Mouse (Mus musculus) ovary, adult 18-20 months (tissue): Measurements from ENCODE around the gene Lrrfip1.
A peak's percentile ranks its signal among the peaks of the same experiment; 100 is the strongest.

Experiments used
- DNase-seq: peaks from one replicate; pipeline ENCODE4 v3.0.0; 2022; ENCODE audit warnings: low spot score, mixed read lengths

Gene Lrrfip1

GRCm38 (mm10) chr1:91085686-91086085, 87.1 kb downstream of the Lrrfip1 start:
- no peak for DNase-seq

GRCm38 (mm10) chr1:91086325-91086724, 87.8 kb downstream of the Lrrfip1 start:
- DNase-seq = no peak

- no peak for DNase-seq
Measured at GRCm38 (mm10) chr1:91086748-91087147, 88.2 kb downstream of the Lrrfip1 start.

- DNase-seq = no peak
Measured at GRCm38 (mm10) chr1:91088027-91088426, 89.5 kb downstream of the Lrrfip1 start.

GRCm38 (mm10) chr1:91088941-91089340, 90.4 kb downstream of the Lrrfip1 start:
- DNase-seq = no peak

- no peak for DNase-seq
Measured at GRCm38 (mm10) chr1:91090456-91090855, 91.9 kb downstream of the Lrrfip1 start.

- DNase-seq = no peak
Measured at GRCm38 (mm10) chr1:91092451-91092850, 93.9 kb downstream of the Lrrfip1 start.

- DNase-seq = no peak
Measured at GRCm38 (mm10) chr1:91093296-91093695, 94.8 kb downstream of the Lrrfip1 start.

GRCm38 (mm10) chr1:91094001-91094400, 95.5 kb downstream of the Lrrfip1 start:
- DNase-seq = peak; percentile 25

GRCm38 (mm10) chr1:91095258-91095657, 96.7 kb downstream of the Lrrfip1 start:
- DNase-seq = no peak

- DNase-seq = no peak
Measured at GRCm38 (mm10) chr1:91095853-91096252, 97.3 kb downstream of the Lrrfip1 start.

- no peak for DNase-seq
Measured at GRCm38 (mm10) chr1:91096490-91096889, 98.0 kb downstream of the Lrrfip1 start.

- no peak for DNase-seq
Measured at GRCm38 (mm10) chr1:91097283-91097834, 98.8 kb downstream of the Lrrfip1 start.

- peak; percentile 9 for DNase-seq
Measured at GRCm38 (mm10) chr1:91098887-91099286, 100.3 kb downstream of the Lrrfip1 start.

GRCm38 (mm10) chr1:91101709-91102440, 103.3 kb downstream of the Lrrfip1 start:
- DNase-seq = no peak

- DNase-seq = no peak
Measured at GRCm38 (mm10) chr1:91103366-91103983, 104.9 kb downstream of the Lrrfip1 start.

- DNase-seq = no peak
Measured at GRCm38 (mm10) chr1:91107548-91107947, 109.0 kb downstream of the Lrrfip1 start.

GRCm38 (mm10) chr1:91109302-91109701, 110.8 kb downstream of the Lrrfip1 start:
- no peak for DNase-seq

- no peak for DNase-seq
Measured at GRCm38 (mm10) chr1:91112171-91112570, 113.6 kb downstream of the Lrrfip1 start.

- DNase-seq = no peak
Measured at GRCm38 (mm10) chr1:91112606-91113005, 114.1 kb downstream of the Lrrfip1 start.

- DNase-seq = no peak
Measured at GRCm38 (mm10) chr1:91122121-91122520, 123.6 kb downstream of the Lrrfip1 start.

GRCm38 (mm10) chr1:91123004-91123403, 124.5 kb downstream of the Lrrfip1 start:
- no peak for DNase-seq

- no peak for DNase-seq
Measured at GRCm38 (mm10) chr1:91123466-91123865, 124.9 kb downstream of the Lrrfip1 start.
